Comparison of ENCODE assay signal across 17 mouse cellular contexts in genomic region chr19:53283742-53284141, GRCm38 (mm10). TPM values are rescaled to one million over a fixed set of nuclear protein-coding genes. Genes with fewer than 3 reads are reported as not detected.
DNase-seq lines count a peak whose midpoint lies in the region; ATAC-seq and TF ChIP-seq lines count a peak whose summit lies in the region.
"Had no signal": no experiment of that assay in that cellular context is flagged by ENCODE, and none has a peak within 500 bp of the region (broad histone marks: within the 10 kb centered on the region; RNA-seq: fewer than 3 reads in every experiment).

No protein-coding gene starts in this region.

- no peak for TF ChIP-seq RAD21 in CH12.LX (IDR thresholded peaks at IDR 0.05; ENCODE audit: low read depth, low read length)

- WGBS in heart, embryonic 13.5 days = 81% methylated on average over 7 of the region's 7 CpGs
- WGBS in heart, embryonic 12.5 days = 86% methylated on average over 7 of the region's 7 CpGs

- in situ Hi-C loops in CH12.LX (cut with MboI; ENCODE audit: low pct_ligation_motif_present, low pct_unique_long_range_greater_than_20kb, low sequenced_read_pairs) = no loop called here

- H3K79me2 ChIP-seq in CH12.LX (replicated peaks; ENCODE audit: control insufficient read depth, extremely low read depth, insufficient read depth, poor library complexity, severe bottlenecking) = no peaks in the 10 kb centered on the region

- H3K36me3 ChIP-seq in heart, embryonic 13.5 days = no peaks in the 10 kb centered on the region
- H3K36me3 ChIP-seq in heart, embryonic 12.5 days = no peaks in the 10 kb centered on the region
- no peaks in the 10 kb centered on the region for H3K36me3 ChIP-seq in CH12.LX (replicated peaks in 1 of 2; ENCODE audit: control insufficient read depth in 1 of 2, insufficient read depth in 1 of 2, low read length in 1 of 2)
- no peaks in the 10 kb centered on the region for H3K36me3 ChIP-seq in ES-Bruce4 (ENCODE audit: control insufficient read depth, insufficient read depth, low read length, poor library complexity, severe bottlenecking)
- H3K36me3 ChIP-seq: embryonic facial prominence, embryonic 15.5 days; hindbrain, embryonic 12.5 days; kidney, embryonic 15.5 days; limb, embryonic 13.5 days had no signal

- no peaks in the 10 kb centered on the region for H3K27me3 ChIP-seq in heart, embryonic 13.5 days (replicated peaks)
- H3K27me3 ChIP-seq in heart, embryonic 12.5 days (replicated peaks) = no peaks in the 10 kb centered on the region
- H3K27me3 ChIP-seq in CH12.LX (replicated peaks) = no peaks in the 10 kb centered on the region
- H3K27me3 ChIP-seq in ES-Bruce4 (ENCODE audit: control insufficient read depth, insufficient read depth, low read length, poor library complexity, severe bottlenecking) = no peaks in the 10 kb centered on the region
- H3K27me3 ChIP-seq: embryonic facial prominence, embryonic 15.5 days; kidney, embryonic 15.5 days; limb, embryonic 13.5 days had no signal

- no peak for TF ChIP-seq EP300 in CH12.LX (IDR thresholded peaks at IDR 0.05; ENCODE audit: low read length)
- TF ChIP-seq EP300 in ES-Bruce4 (IDR thresholded peaks at IDR 0.05; ENCODE audit: insufficient read depth, low read depth, low read length) = peak; percentile 73

- H3K9ac ChIP-seq in heart, embryonic 13.5 days = no peak overlapping the region; the same call in 1 of the 2 replicates
- no peak overlapping the region for H3K9ac ChIP-seq in heart, embryonic 12.5 days
- no peak overlapping the region for H3K9ac ChIP-seq in CH12.LX (ENCODE audit: insufficient read depth, low read depth)
- peak overlapping the region; percentile 34 for H3K9ac ChIP-seq in ES-Bruce4 (ENCODE audit: low read depth, poor library complexity, severe bottlenecking)
- H3K9ac ChIP-seq: embryonic facial prominence, embryonic 15.5 days; kidney, embryonic 15.5 days; limb, embryonic 13.5 days; liver, embryonic 14.5 days had no signal

- TF ChIP-seq POLR2A in CH12.LX (IDR thresholded peaks at IDR 0.05; ENCODE audit: low read depth, low read length) (no peak), ES-Bruce4 (IDR thresholded peaks at IDR 0.05; ENCODE audit: insufficient read depth, low read length) (no peak)

- H3K9me3 ChIP-seq in heart, embryonic 13.5 days = no peaks in the 10 kb centered on the region
- no peaks in the 10 kb centered on the region for H3K9me3 ChIP-seq in heart, embryonic 12.5 days (replicated peaks)
- H3K9me3 ChIP-seq in CH12.LX (replicated peaks; ENCODE audit: low read length) = no peaks in the 10 kb centered on the region
- no peaks in the 10 kb centered on the region for H3K9me3 ChIP-seq in ES-Bruce4 (replicated peaks; ENCODE audit: control insufficient read depth, insufficient read depth, low read length, poor library complexity, severe bottlenecking)
- H3K9me3 ChIP-seq: embryonic facial prominence, embryonic 15.5 days; hindbrain, embryonic 12.5 days; kidney, embryonic 15.5 days; limb, embryonic 13.5 days had no signal

- ATAC-seq in heart, embryonic 13.5 days (ENCODE audit: extremely low read depth, insufficient number of reproducible peaks, low FRiP score, low TSS enrichment) = no peak
- no peak for ATAC-seq in heart, embryonic 12.5 days (ENCODE audit: insufficient number of reproducible peaks, low FRiP score)
- ATAC-seq: intestine, postnatal 0 days had no signal

- DNase-seq in CH12.LX (ENCODE audit: extremely low read depth) = no peak
- DNase-seq in gonadal fat pad, adult 2 months (ENCODE audit: low read depth) = peak; percentile 38
- DNase-seq in layer of hippocampus, adult 9-11 months = no peak
- no peak for DNase-seq in adipocyte (ENCODE audit: low spot score)
- DNase-seq: B cell, adult 2 months; right cerebral cortex, postnatal 25 days; spleen, adult 18-20 months; thymus, postnatal 25 days had no signal

- no peak overlapping the region for H3K4me3 ChIP-seq in heart, embryonic 13.5 days
- H3K4me3 ChIP-seq in heart, embryonic 12.5 days = no peak overlapping the region
- no peak overlapping the region for H3K4me3 ChIP-seq in CH12.LX (replicated peaks in 1 of 3; ENCODE audit: low read depth in 2 of 3, low read length in 2 of 3, poor library complexity in 1 of 3)
- 0 out of 2 replicates have a peak overlapping the region, but pooled peaks have one; percentile 1 for H3K4me3 ChIP-seq in ES-Bruce4 (ENCODE audit: low read depth, low read length)
- H3K4me3 ChIP-seq: embryonic facial prominence, embryonic 15.5 days; hindbrain, embryonic 12.5 days; kidney, embryonic 15.5 days; limb, embryonic 13.5 days had no signal

- H3K4me2 ChIP-seq in heart, embryonic 13.5 days = no peak overlapping the region
- no peak overlapping the region for H3K4me2 ChIP-seq in heart, embryonic 12.5 days
- H3K4me2 ChIP-seq in CH12.LX (ENCODE audit: insufficient read depth, low read depth, poor library complexity, severe bottlenecking) = no peak overlapping the region
- H3K4me2 ChIP-seq: embryonic facial prominence, embryonic 15.5 days; limb, embryonic 13.5 days had no signal

- dilution Hi-C loops in CH12.LX (cut with MboI; ENCODE audit: extremely low pct_ligation_motif_present, extremely low pct_unique_long_range_greater_than_20kb, low sequenced_read_pairs) = no loop called here

- peak overlapping the region; percentile 67; the same call in 1 of the 2 replicates for H3K27ac ChIP-seq in heart, embryonic 13.5 days (replicated peaks)
- H3K27ac ChIP-seq in heart, embryonic 12.5 days (ENCODE audit: poor library complexity, severe bottlenecking) = no peak overlapping the region
- no peak overlapping the region for H3K27ac ChIP-seq in CH12.LX (ENCODE audit: insufficient read depth, low read depth)
- H3K27ac ChIP-seq in ES-Bruce4 (ENCODE audit: insufficient read depth, low read length) = peak overlapping the region; percentile 39
- H3K27ac ChIP-seq: embryonic facial prominence, embryonic 15.5 days; kidney, embryonic 15.5 days; limb, embryonic 13.5 days; liver, embryonic 14.5 days had no signal

- peaks cover 22% of the 10 kb centered on the region for H3K4me1 ChIP-seq in heart, embryonic 13.5 days
- peaks cover 28% of the 10 kb centered on the region for H3K4me1 ChIP-seq in heart, embryonic 12.5 days (replicated peaks)
- peaks cover 13 to 19% of the 10 kb centered on the region in 2 experiments for H3K4me1 ChIP-seq in CH12.LX (ENCODE audit: control insufficient read depth in 1 of 2, insufficient read depth in 2 of 2)
- peaks cover 2% of the 10 kb centered on the region for H3K4me1 ChIP-seq in ES-Bruce4 (ENCODE audit: control insufficient read depth, insufficient read depth, low read length)

- TF ChIP-seq CTCF in CH12.LX (conservative IDR thresholded peaks at IDR 0.05 in 1 of 2, IDR thresholded peaks at IDR 0.05 in 1 of 2; ENCODE audit: low read depth in 2 of 2, low read length in 2 of 2) (no peak), ES-Bruce4 (IDR thresholded peaks at IDR 0.05; ENCODE audit: low read depth, low read length) (no peak)

TF ChIP-seq in CH12.LX, 34 proteins besides CTCF, POLR2A, EP300 and RAD21:
- TF ChIP-seq IRF4 (IDR thresholded peaks at IDR 0.05; ENCODE audit: low read depth, low read length) = 0 out of 2 replicates have a peak, but pooled peaks have one; percentile 19
- TF ChIP-seq ZKSCAN1 (IDR thresholded peaks at IDR 0.05; ENCODE audit: borderline replicate concordance, low read depth, low read length) = no peak
TF ChIP-seq in CH12.LX: peak in this region for 1.

RNA-seq across cellular contexts. Expression of gene Mxi1, which starts 26.6 kb away (rescaled TPM):
- polyA plus RNA-seq in heart, embryonic 13.5 days (2015; fragmentation: Nextera tagmentation; extraction: Ambion mirVana) = 31.8 and 34.5 TPM in 2 replicates
- 40.0 and 42.7 TPM in 2 replicates for polyA plus RNA-seq in heart, embryonic 12.5 days (2016; fragmentation: Nextera tagmentation; extraction: Ambion mirVana)
- total RNA-seq in CH12.LX (2012; rRNA removed) (8.1 and 19.9 TPM in 2 replicates), CH12.LX (2014; rRNA removed) (14.5 and 18.9 TPM in 2 replicates)
- polyA plus RNA-seq in CH12.LX (2012; ENCODE audit: insufficient read length, low read depth) (10.6 and 10.9 TPM in 2 replicates), ES-Bruce4 (2011; ENCODE audit: insufficient read depth, insufficient read length, low read depth, missing spikeins) (34.7 and 36.5 TPM in 2 replicates)
- polyA plus RNA-seq in gonadal fat pad, adult 2 months (2012; rRNA removed) = 20.4 and 26.4 TPM in 2 replicates

Comparison
In these comparisons a context has a peak if more than half of its experiments do, and no peak if none do; other contexts are left out.
1. H3K27ac ChIP-seq: peak in heart, embryonic 13.5 days (single experiment) and ES-Bruce4 (single experiment); none in heart, embryonic 12.5 days (single experiment) and CH12.LX (single experiment).